Mouse (Mus musculus): Measurements from ENCODE around the gene Smim27. TPM values are rescaled to one million over a fixed set of nuclear protein-coding genes. Genes with fewer than 3 reads are reported as not detected.

The Smim27 gene
- polyA plus RNA-seq, 1 experiment from 2014 or later = 16.3 TPM

DNA sequence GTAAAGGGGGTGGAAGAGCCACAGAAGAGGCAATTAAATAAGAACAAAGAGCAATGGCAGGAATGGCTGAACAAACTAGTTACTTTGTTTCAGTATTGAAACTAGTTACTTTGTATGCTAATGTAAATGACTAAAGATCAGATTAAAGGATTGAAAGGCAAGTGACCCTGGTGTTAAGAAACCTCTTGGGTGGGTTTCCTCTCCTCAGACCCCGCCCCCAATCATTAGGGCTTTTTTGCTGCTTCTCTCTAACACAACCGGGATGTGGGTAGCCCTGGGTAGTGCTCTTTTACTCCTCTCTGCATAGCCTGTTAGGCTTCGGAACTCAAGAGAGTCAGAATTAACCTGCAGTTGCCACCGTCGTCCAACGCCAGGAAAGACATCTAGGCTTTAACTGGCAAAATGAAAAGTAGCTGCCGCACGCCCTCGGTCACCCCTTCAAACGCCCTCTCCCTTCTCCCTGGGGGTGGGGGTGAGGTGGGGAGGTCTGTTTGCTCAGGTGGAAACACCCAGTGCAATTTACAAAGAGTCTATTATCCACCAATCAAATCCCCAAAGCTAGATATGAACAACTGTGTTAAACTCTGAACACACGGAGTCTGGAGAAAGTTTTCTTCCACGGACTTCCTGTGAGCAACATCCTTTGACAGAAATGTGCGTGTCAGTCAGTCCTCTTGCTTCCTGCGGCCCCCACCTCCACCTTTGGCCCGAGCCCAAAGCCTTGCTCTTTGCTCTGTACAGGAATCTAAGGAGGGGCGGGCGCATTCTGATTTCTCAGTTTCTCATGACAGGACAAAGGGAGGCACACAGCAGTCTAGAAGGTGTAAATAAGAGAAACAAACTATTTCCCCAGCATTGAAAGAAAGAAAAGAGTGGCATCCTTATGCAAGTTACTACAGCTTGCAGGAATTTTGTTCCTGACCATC is 30.6 kb upstream of the Smim27 start:
- Histone ChIP-seq H3K36me3 (no peaks in the 10 kb centered on the region), H3K27me3 (ENCODE audit: insufficient read depth, poor library complexity, severe bottlenecking) (no peaks in the 10 kb centered on the region), H3K27ac (peak overlapping the region; percentile 67; the same call in 1 of the 2 replicates), H3K4me1 (0 out of 2 replicates have a peak, but pooled peaks cover 10% of the 10 kb centered on the region), H3K9me3 (no peaks in the 10 kb centered on the region), H3K4me3 (peak overlapping the region; percentile 69)
- WGBS = 3% methylated on average over 17 of the region's 17 CpGs
- DNase-seq (ENCODE audit: low spot score) = peak; percentile 80

DNA sequence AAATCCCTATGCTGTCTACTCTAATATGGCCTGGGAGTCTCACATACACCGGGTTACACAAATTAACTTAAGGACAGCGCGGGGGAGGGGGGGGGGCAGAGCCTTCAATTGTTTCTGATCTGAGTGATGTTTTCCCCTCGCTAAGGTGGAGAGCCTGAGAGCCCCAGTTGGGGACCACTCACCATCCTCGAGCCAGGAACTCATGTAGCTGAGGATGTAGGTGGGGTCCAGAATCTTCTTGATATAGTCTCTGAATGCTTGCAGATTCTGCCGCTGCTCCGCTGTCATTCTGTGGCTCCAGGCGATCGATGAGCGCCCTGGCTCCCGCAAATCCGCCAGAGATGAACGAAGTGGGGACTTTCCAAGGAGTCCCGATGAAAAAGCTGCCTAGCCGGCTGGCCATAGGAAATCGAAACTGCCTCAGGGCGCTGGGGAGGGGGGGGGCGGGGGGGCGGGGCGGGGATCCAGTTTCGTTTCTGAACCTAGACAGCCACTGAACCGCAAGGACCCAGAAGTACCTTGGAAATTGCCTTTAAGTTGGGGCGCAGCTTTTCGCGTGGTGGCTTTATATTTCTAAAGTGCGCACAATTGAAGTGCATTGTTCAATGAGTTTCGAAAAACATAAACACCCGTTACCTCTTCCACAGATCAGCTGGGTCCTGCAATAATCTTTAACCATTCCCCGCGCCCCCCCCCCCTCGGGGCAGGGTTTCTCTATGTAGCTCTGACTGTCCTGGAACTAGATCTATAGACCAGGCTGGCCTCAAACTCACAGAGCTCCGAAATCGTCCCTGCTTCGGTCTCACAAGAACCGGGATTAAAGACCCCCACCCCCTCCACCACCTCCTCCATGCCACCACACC is 29.7 kb upstream of the Smim27 start, which contains the start of gene Ddx58:
Gene Ddx58 (minus strand): TSS at position 420 of the 863 bp plus-strand sequence.
- peak; percentile 76 for DNase-seq (ENCODE audit: low spot score)
- Histone ChIP-seq H3K27ac (peak within 1 kb of the TSS; percentile 67; the same call in 1 of the 2 replicates), H3K27me3 (ENCODE audit: insufficient read depth, poor library complexity, severe bottlenecking) (no peaks in the 10 kb centered on the region), H3K4me1 (0 out of 2 replicates have a peak, but pooled peaks cover 10% of the 10 kb centered on the region), H3K9me3 (no peaks in the 10 kb centered on the region), H3K36me3 (no peaks in the 10 kb centered on the region), H3K4me3 (peak within 1 kb of the TSS; percentile 69)
- WGBS = 4% methylated on average over 35 of the region's 35 CpGs

DNA sequence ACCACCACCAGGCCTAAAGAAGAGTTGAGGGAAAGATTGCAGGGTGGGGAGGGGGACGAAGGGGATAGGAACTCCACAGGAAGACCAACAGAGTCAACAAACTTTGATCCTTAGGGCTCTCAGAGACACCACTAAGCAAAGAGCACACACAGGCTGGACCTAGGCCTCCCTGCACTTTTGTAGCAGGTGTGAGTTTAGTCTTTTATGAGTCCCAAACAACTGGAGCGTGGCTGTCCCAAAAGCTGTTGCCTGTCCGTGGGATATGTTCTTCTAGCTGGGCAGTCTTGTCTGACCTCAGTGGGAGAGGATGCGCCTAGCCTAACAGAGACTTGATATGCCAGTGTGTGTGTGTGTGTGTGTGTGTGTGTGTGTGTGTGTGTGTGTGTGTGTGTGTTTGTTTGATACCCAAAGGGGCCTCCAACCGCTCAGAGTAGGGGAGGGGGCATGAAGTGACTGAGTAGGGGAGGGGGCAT is 29.1 kb upstream of the Smim27 start:
- Histone ChIP-seq H3K4me3 (peak overlapping the region; percentile 69), H3K9me3 (no peaks in the 10 kb centered on the region)

DNA sequence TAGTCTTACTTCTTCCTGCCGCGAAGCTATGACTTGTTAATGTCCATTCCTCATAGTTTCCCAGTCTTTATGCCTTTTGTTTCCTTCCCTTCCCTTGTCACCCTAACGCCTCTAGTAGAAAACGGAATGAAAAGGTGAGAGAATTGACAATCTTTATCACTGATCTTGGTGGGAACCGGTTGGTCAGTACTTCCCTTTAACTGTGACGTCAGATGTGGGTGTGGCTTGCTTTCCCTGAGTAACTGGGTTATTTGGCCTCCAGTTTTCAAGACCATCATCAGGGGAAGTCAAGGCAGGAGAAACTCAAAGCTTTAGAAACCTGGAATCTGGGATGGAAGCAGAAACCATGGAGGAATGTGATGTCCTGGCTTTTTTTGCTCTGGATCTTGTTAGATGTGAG is 27.5 kb upstream of the Smim27 start:
- no peaks in the 10 kb centered on the region for H3K36me3 ChIP-seq
- WGBS = 52% methylated on average over 6 of the region's 6 CpGs
- H3K4me3 ChIP-seq = no peak overlapping the region
- no peaks in the 10 kb centered on the region for H3K9me3 ChIP-seq
- no peak for DNase-seq (ENCODE audit: low spot score)
- no peaks in the 10 kb centered on the region for H3K27me3 ChIP-seq (ENCODE audit: insufficient read depth, poor library complexity, severe bottlenecking)
- no peak overlapping the region for H3K27ac ChIP-seq
- 0 out of 2 replicates have a peak, but pooled peaks cover 10% of the 10 kb centered on the region for H3K4me1 ChIP-seq

More for the DNA sequence above, 29.1 kb upstream of the Smim27 start:
- 0 out of 2 replicates have a peak, but pooled peaks cover 10% of the 10 kb centered on the region for H3K4me1 ChIP-seq
- peak overlapping the region; percentile 67; the same call in 1 of the 2 replicates for H3K27ac ChIP-seq
- 50% methylated on average over 4 of the region's 5 CpGs for WGBS
- DNase-seq (ENCODE audit: low spot score) = no peak
- H3K36me3 ChIP-seq = no peaks in the 10 kb centered on the region
- H3K27me3 ChIP-seq (ENCODE audit: insufficient read depth, poor library complexity, severe bottlenecking) = no peaks in the 10 kb centered on the region

DNA sequence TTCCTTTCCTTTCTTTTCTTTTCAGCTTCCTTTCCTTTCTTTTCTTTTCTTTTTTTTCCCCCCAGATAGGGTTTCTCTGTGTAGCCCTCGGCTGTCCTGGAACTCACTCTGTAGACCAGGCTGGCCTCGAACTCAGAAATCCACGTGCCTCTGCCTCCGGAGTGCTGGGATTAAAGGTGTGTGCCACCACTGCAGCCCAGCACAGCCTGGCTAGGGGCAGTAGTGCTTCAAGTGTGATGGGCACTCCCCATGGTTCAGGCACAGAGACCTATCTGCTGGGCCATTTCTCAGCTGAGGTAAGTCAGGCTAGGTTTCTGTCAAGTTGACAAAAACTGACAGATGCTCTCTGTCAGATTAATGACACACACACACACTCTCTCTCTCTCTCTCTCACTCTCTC is 26.4 kb upstream of the Smim27 start:
- no peaks in the 10 kb centered on the region for H3K27me3 ChIP-seq (ENCODE audit: insufficient read depth, poor library complexity, severe bottlenecking)
- H3K27ac ChIP-seq = no peak overlapping the region
- H3K4me3 ChIP-seq = no peak overlapping the region
- DNase-seq (ENCODE audit: low spot score) = no peak
- 74% methylated on average over 4 of the region's 4 CpGs for WGBS
- H3K4me1 ChIP-seq = 0 out of 2 replicates have a peak, but pooled peaks cover 10% of the 10 kb centered on the region
- no peaks in the 10 kb centered on the region for H3K36me3 ChIP-seq
- no peaks in the 10 kb centered on the region for H3K9me3 ChIP-seq

DNA sequence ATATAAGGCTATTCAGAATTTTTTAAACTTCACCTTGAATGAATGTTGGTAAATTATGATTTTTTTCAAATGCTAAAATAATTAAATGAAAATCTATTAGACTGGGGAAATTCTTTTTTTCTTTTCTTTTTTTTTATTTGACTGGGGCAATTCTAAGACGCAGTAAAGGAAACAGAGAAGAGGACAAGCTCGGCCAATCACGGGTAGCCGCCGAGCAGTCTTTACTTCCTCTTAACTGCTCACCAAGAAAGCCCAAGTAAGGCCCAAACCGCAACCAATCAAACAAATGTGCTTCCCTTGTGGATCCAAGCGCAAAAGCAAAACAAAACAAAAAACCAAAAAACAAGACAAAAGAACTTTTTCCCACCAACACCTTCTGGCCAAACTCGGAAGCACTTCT is 25.3 kb upstream of the Smim27 start:
- no peaks in the 10 kb centered on the region for H3K27me3 ChIP-seq (ENCODE audit: insufficient read depth, poor library complexity, severe bottlenecking)
- H3K4me3 ChIP-seq = no peak overlapping the region
- WGBS = 85% methylated on average over 8 of the region's 8 CpGs
- no peaks in the 10 kb centered on the region for H3K36me3 ChIP-seq
- no peaks in the 10 kb centered on the region for H3K9me3 ChIP-seq
- H3K27ac ChIP-seq = no peak overlapping the region
- DNase-seq (ENCODE audit: low spot score) = no peak
- H3K4me1 ChIP-seq = 0 out of 2 replicates have a peak, but pooled peaks cover 3% of the 10 kb centered on the region

DNA sequence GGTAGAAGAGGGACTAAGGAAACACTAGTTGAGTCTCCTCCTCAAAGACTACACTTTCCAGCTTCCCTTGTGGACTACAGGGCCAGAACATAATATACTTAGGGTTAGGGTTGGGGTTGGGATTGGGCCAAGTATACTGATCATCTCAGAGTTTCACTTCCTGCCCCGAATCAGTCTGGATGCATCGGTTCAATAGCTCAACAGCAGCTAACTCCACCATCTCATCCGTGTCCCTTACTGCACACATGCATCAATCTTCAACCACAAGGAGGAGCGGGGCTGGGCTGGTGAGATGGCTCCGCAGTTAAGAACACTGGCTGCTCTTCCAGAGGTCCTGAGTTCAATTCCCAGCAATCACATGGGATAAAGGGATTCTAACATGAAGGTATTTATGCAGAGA is 18.4 kb upstream of the Smim27 start:
- H3K4me1 ChIP-seq = no peaks in the 10 kb centered on the region
- H3K9me3 ChIP-seq = no peaks in the 10 kb centered on the region
- DNase-seq (ENCODE audit: low spot score) = no peak
- H3K36me3 ChIP-seq = no peaks in the 10 kb centered on the region
- no peak overlapping the region for H3K27ac ChIP-seq
- H3K4me3 ChIP-seq = no peak overlapping the region
- WGBS = 94% methylated on average over 5 of the region's 5 CpGs
- H3K27me3 ChIP-seq (ENCODE audit: insufficient read depth, poor library complexity, severe bottlenecking) = no peaks in the 10 kb centered on the region

DNA sequence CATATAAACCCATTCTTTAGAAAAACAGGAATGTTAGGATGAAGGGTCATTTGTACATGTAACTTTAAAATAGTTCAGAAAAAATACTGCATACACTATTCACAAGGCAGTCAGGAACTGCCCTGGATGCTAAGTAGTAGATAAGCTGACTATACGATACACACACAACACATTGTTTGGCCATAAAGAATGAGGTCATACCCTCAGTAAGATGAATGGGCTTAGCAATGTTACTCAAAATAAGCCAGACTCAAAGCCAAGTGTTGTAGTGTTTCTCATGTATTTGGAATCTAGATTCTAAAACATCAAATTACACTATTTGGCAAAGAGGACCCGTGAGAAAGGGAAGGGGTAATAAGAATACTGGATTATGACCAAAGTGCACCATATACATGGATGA is 15.6 kb upstream of the Smim27 start:
- H3K4me1 ChIP-seq = no peaks in the 10 kb centered on the region
- H3K36me3 ChIP-seq = peaks cover 10% of the 10 kb centered on the region
- no peak overlapping the region for H3K4me3 ChIP-seq
- no peak overlapping the region for H3K27ac ChIP-seq
- DNase-seq (ENCODE audit: low spot score) = no peak
- no peaks in the 10 kb centered on the region for H3K9me3 ChIP-seq
- H3K27me3 ChIP-seq (ENCODE audit: insufficient read depth, poor library complexity, severe bottlenecking) = no peaks in the 10 kb centered on the region
- 78% methylated on average over 2 of the region's 2 CpGs for WGBS

DNA sequence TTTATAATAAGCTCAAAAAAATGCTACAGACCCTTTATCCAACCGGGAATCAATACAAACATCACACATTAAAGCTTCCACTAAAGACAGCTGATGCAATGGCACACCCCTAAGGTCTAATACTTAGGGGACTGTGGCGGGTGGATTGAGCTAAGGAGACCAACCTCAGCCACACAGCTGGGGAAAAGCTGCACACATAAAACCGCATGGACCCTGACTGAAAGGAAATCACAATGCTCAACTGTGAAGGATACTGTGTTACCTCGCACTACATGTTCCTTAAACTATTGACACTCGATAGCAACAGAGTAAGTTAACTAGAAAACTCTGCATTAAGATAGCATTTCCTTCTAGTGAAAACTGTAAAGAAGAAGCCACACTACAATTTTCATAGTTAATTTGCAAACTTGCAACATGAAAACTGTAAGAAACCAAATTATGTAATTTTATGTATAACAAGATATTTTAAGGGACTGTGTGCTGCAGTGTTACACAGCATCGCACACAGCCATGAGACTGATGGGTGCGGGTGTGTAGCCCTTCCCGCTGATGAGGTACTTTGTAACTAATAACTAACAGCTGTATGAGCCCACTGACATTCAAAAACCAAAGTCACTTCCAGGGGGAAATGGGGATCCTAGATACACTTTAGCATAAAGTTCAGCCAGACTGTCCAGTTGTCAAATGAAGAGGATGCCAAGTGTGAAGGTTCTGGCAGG is 14.8 kb upstream of the Smim27 start:
- DNase-seq (ENCODE audit: low spot score) = no peak
- 87% methylated on average over 8 of the region's 8 CpGs for WGBS
- H3K27me3 ChIP-seq (ENCODE audit: insufficient read depth, poor library complexity, severe bottlenecking) = no peaks in the 10 kb centered on the region
- H3K4me1 ChIP-seq = no peaks in the 10 kb centered on the region
- H3K36me3 ChIP-seq = peaks cover 17% of the 10 kb centered on the region
- no peak overlapping the region for H3K4me3 ChIP-seq
- H3K9me3 ChIP-seq = no peaks in the 10 kb centered on the region
- H3K27ac ChIP-seq = no peak overlapping the region

DNA sequence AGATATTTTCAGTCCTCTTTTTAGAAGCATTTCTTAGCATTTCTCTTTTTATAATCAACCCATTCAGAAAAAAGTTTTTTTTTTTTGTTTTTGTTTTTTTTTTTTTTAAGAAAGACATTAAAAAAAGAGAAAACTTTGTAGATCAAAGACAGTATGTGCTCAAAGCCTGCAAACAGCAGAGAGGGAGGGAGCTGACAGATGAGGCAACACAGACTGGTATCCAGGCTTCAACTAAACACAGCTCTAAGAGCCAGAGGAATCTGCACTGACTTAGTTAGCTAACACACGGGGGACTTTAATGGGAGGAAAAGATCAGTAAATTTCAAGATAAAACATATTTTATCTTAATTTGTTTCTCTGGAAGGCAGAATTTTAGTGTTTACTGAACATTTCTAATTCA is 5.1 kb upstream of the Smim27 start:
- Histone ChIP-seq H3K4me3 (no peak overlapping the region), H3K27ac (no peak overlapping the region), H3K36me3 (peaks cover 67% of the 10 kb centered on the region), H3K9me3 (no peaks in the 10 kb centered on the region), H3K4me1 (peaks cover 24% of the 10 kb centered on the region; the same call in 1 of the 2 replicates), H3K27me3 (ENCODE audit: insufficient read depth, poor library complexity, severe bottlenecking) (no peaks in the 10 kb centered on the region)
- WGBS = 64% methylated on average over 1 of the region's 1 CpGs
- no peak for DNase-seq (ENCODE audit: low spot score)

DNA sequence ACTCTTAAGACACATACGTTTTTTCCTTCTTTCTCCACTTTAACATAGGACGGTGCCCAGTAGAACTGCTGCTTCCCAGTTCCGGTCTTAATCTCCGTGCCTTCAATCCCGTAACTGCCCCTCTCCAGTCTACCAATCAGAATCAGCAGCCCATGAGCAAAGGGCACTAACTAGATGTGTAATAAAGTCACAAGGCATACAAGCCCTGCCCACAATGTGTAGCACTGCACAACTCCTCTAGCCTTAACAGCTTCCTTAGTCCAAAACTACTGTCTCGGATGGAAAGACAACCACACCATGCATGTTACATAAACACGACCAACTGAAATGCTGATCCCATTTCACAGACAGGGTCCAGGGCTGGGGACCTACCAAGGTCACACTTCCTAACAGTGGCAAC is 1.7 kb upstream of the Smim27 start:
- Histone ChIP-seq H3K27ac (peak overlapping the region; percentile 98), H3K9me3 (no peaks in the 10 kb centered on the region), H3K36me3 (peaks cover 37% of the 10 kb centered on the region), H3K4me3 (peak overlapping the region; percentile 71), H3K4me1 (peaks cover 24% of the 10 kb centered on the region; the same call in 1 of the 2 replicates), H3K27me3 (ENCODE audit: insufficient read depth, poor library complexity, severe bottlenecking) (no peaks in the 10 kb centered on the region)
- WGBS = 69% methylated on average over 7 of the region's 7 CpGs
- no peak for DNase-seq (ENCODE audit: low spot score)

DNA sequence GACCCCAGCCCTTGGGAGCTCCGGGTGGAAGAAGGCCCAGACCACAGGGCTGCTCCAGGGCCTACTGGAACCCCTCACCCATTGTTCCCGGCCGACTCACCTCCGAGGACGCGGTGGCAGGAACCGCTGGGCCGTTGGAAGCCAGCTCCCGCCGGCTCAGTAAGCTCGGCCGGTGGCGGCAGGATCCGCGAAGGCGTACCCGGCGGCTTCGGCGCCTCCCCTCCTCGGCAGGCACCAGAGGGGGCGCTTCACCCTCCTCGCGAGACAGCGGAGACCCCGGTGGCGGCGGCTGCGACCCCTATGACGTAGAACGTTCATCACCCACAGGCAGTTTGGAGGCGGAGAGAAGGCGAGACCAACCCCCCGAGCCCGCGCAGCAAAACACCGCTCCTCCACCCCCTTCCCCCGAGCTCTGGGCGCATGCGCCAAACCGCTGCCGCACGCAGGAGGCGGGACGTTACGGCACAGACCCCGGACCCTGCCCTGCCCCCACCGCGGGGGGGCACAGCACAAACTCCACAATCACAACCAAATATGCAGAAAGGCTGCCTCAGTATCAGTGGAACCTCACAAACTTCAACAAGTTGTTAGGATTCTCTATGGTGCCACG is 1.1 kb upstream of the Smim27 start:
- WGBS = under 1% methylated on average over 48 of the region's 50 CpGs
- no peaks in the 10 kb centered on the region for H3K9me3 ChIP-seq
- peaks cover 24% of the 10 kb centered on the region; the same call in 1 of the 2 replicates for H3K4me1 ChIP-seq
- H3K27me3 ChIP-seq (ENCODE audit: insufficient read depth, poor library complexity, severe bottlenecking) = no peaks in the 10 kb centered on the region
- H3K27ac ChIP-seq = peak overlapping the region; percentile 98
- peaks cover 37% of the 10 kb centered on the region for H3K36me3 ChIP-seq
- H3K4me3 ChIP-seq = peak overlapping the region; percentile 71
- peak; percentile 97 for DNase-seq (ENCODE audit: low spot score)

All from heart, embryonic 10.5 days (tissue).